Mouse (Mus musculus): Measurements from ENCODE around the gene Lef1. TPM values are rescaled to one million over a fixed set of nuclear protein-coding genes. Genes with fewer than 3 reads are reported as not detected.

The Lef1 gene
- total RNA-seq, 2 experiments from 2014 or later: 4.0 to 4.9 TPM

Other genes starting within 250 kb of the Lef1 start
- gene Hadh, start 161.6 kb downstream of the Lef1 start, total RNA-seq (2021): 10 to 100 TPM; 21.5 to 23.5 TPM
- 10 to 100 TPM; 18.1 to 20.8 TPM for gene Cyp2u1, start 192.8 kb downstream of the Lef1 start, total RNA-seq (2021)